Mouse (Mus musculus) frontal cortex, postnatal 14 days (tissue): ENCODE data around the gene Gmds.
A peak's percentile ranks its signal among the peaks of the same experiment; 100 is the strongest.

Experiments used
- DNase-seq, 2 experiments: peaks; one replicate each; pipeline ENCODE4 v3.0.0; 2022; ENCODE audit warnings: low spot score in 2 of 2

Gene Gmds

GRCm38 (mm10) chr13:31793163-31793562, 545.4 kb downstream of the Gmds start:
- DNase-seq: no peak

- DNase-seq: peak in 1 of 2 experiments; percentile 45
Observed at GRCm38 (mm10) chr13:31792480-31793132, 545.9 kb downstream of the Gmds start.

DNA sequence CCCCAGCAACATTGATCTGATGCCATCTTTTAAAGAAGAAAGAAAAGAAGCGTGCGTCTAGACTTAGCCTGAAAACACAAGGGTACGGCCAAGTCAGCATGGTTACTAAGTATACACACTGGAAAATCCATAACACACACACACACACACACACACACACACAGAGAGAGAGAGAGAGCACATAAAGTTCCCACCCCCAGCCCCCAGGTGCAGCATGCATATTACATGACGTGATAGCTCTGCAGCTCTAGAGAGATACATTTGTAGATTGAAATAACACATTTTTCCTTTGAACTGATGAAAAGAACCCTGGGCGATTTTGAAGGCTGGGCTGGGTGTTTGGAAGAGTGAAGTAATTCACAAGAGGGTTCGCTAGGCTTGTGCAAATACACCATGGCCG, 553.8 kb downstream of the Gmds start:
- no peak for DNase-seq

GRCm38 (mm10) chr13:31782063-31782462, 556.5 kb downstream of the Gmds start:
- no peak for DNase-seq

DNA sequence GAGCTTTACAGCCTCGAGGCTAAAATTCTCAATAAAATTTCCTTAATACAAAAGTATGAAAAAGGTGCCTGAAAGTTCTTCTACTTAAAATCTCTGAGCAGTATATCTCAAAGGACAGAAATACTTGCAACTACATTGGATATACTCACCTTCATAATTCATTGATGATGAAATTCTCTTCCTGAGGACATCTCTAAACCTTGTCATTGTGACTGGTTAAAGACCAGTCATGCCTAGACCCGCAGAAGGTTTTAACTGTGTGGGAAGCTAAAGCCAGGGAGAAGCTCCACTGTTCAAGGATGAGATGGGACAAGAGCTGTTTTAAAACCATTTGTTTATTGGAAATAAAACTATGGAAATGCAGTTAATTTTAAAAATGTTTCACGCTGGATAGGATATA, 558.2 kb downstream of the Gmds start:
- DNase-seq: no peak

DNA sequence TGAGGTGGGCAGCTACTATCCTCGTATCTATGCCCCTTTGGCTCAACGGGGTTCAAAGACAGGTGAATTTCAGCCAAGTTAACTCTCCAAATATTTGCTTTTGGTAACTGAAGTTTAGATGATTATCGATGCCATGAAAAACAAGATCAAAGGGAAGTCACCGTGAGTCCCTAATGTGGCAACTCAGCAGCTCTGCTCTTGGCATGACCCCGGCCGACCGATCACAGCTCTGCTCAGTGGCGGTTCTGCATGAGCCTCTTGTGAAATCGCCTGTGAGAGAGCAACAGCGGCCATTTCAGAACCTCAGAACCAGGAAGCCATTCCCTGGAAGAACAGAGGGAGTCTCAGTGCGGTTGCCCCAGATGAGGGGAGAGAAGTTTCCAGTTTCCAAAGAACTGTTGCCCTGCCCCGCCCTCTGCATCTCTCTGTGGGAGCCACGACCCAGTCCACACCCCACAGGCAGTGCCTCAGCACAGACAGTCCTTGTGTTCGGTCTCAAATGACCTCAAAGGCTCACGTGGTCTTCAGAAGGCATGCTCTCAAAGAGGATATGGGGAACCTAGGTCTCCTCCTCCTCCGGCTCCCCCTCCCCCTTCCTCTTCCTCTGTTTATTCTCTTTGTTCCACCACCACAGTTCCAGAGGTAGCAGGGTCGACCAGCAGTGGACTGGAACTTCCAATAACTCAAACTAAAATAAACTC, 559.1 kb downstream of the Gmds start:
- DNase-seq: no peak

DNA sequence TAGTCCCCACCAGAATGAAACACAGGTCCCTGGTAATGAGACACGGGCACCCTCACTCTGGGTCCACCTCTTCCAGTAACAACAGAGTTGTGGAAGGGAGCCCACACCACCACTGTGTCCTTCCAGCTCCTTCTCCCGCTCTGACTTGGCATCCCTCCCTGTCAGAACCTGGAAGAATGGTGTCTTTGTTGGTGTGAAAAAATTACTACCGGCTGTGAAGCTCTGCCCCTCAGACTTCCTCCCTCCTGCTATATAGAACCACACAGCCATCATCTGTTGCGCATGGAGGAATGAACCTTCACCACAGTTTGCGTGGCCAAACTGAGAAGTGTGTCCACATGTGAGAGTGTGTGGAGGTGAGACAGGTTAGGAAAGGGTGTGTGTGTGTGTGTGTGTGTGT, 562.8 kb downstream of the Gmds start:
- no peak for DNase-seq

GRCm38 (mm10) chr13:31772882-31773281, 565.7 kb downstream of the Gmds start:
- no peak for DNase-seq
